Mouse (Mus musculus) hindbrain, embryonic 10.5 days (tissue): ENCODE data around the gene Nrm. TPM values are rescaled to one million over a fixed set of nuclear protein-coding genes. Genes with fewer than 3 reads are reported as not detected.

ENCODE experiments used
- DNase-seq: peaks from one replicate; pipeline ENCODE4 v3.0.0-alpha.2; 2017; ENCODE audit warnings: low spot score
- H3K27ac ChIP-seq: fragments of 300-500 bp; sonication (generic); 2 replicates; pipeline ENCODE4 v1.5.1; 2016; ENCODE audit warnings: mild to moderate bottlenecking, moderate library complexity
- H3K27me3 ChIP-seq: fragments of 300-500 bp; sonication (generic); 2 replicates; pipeline ENCODE4 v1.6.1; 2016; ENCODE audit warnings: mild to moderate bottlenecking; ENCODE audit not compliant: poor library complexity, insufficient read depth, severe bottlenecking
- H3K36me3 ChIP-seq: fragments of 300-500 bp; sonication (generic); 2 replicates; pipeline ENCODE4 v1.6.1; 2016; ENCODE audit warnings: mild to moderate bottlenecking, moderate library complexity
- H3K4me1 ChIP-seq: fragments of 300-500 bp; sonication (generic); replicated peaks from 2 replicates; pipeline ENCODE4 v1.6.1; 2016; ENCODE audit warnings: mild to moderate bottlenecking
- H3K4me3 ChIP-seq: fragments of 300-500 bp; sonication (generic); 2 replicates; pipeline ENCODE4 v1.5.1; 2016; ENCODE audit warnings: mild to moderate bottlenecking, moderate library complexity
- H3K9me3 ChIP-seq: fragments of 300-500 bp; sonication (generic); 2 replicates; pipeline ENCODE4 v1.6.1; 2016; ENCODE audit warnings: mild to moderate bottlenecking, moderate library complexity
- WGBS: fragments of 180-500 bp; shearing (Covaris S2); methylation state at CpG from one replicate; pipeline ENCODE4 v1.1.7; 2016; 5-methylcytosine and 5-hydroxymethylcytosine counted together
- polyA plus RNA-seq: library from polyadenylated mRNA; unstranded; fragments of >200 nt; fragmentation: Nextera tagmentation; extraction: Ambion mirVana; gene quantifications from 2 replicates; pipeline ENCODE4 v1.2.1, GENCODE M21; 2016

Nrm gene
- polyA plus RNA-seq, 1 experiment from 2014 or later, result 70.1 TPM

DNA sequence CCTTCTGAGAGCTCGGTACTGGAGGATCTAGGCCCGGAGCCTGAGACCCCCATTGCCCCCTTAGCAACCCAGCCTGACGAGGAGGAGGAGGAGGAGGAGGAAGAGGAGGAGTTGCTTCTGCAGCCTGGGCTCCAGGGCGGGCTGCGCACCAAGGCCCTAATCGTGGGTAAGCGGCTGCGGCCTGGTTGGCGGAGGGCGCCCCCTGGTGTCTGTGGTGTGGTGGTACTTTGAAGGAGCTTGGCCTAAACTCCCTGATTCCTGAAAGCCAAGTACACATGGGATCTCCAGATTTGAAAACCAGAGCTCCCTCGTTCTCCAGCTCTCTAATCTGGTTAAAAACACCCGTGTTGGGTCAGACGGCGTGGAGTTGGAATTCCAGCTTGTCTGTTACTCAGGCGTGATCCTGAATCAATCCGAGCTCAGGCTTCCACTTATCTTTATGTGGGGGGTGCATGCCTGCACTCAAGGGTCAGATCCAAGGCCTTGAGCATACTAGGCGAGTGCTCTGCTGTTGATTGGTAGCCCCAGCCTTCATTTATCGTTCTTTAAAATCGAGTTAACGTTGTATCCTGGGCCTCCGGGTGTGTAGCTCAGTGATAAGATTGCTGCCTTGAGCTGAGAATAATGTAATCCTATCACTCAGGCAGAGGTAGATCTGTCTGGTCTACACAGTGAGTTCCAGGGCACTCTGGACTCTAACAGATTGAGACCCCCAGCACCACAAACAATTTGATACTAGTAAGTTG lies 12.8 kb downstream of the Nrm start:
- peak overlapping the region; percentile 33; the same call in 1 of the 2 replicates for H3K4me3 ChIP-seq

GRCm38 (mm10) chr17:35874721-35875120 lies 13.6 kb downstream of the Nrm start:
- DNase-seq, result no peak
- peaks cover 35% of the 10 kb centered on the region for H3K4me1 ChIP-seq
- peaks cover 7% of the 10 kb centered on the region; the same call in 1 of the 2 replicates for H3K9me3 ChIP-seq
- no peak overlapping the region for H3K4me3 ChIP-seq
- H3K27me3 ChIP-seq, result no peaks in the 10 kb centered on the region
- WGBS, result 94% methylated on average over 6 of the region's 6 CpGs
- H3K36me3 ChIP-seq, result peaks cover 73% of the 10 kb centered on the region
- no peak overlapping the region for H3K27ac ChIP-seq

More for the DNA sequence above, 12.8 kb downstream of the Nrm start:
- no peaks in the 10 kb centered on the region for H3K27me3 ChIP-seq
- 31% methylated on average over 21 of the region's 21 CpGs for WGBS
- H3K36me3 ChIP-seq, result peaks cover 73% of the 10 kb centered on the region
- peaks cover 7% of the 10 kb centered on the region; the same call in 1 of the 2 replicates for H3K9me3 ChIP-seq
- H3K4me1 ChIP-seq, result peaks cover 39% of the 10 kb centered on the region
- peak overlapping the region; percentile 26; the same call in 1 of the 2 replicates for H3K27ac ChIP-seq
- peak; percentile 87 for DNase-seq

- H3K36me3 ChIP-seq, result peaks cover 66% of the 10 kb centered on the region
- H3K4me3 ChIP-seq, result peak within 1 kb of the TSS; percentile 97
- H3K4me1 ChIP-seq, result peaks cover 20% of the 10 kb centered on the region
- H3K9me3 ChIP-seq, result no peaks in the 10 kb centered on the region
- 6% methylated on average over 66 of the region's 66 CpGs for WGBS
- peak within 1 kb of the TSS; percentile 89 for H3K27ac ChIP-seq
- DNase-seq, result peak; percentile 97
- no peaks in the 10 kb centered on the region for H3K27me3 ChIP-seq
Measured at GRCm38 (mm10) chr17:35879245-35880057, 18.3 kb downstream of the Nrm start, which contains the start of gene Dhx16. Gene Dhx16, plus strand, starts transcription at chr17:35879819.

DNA sequence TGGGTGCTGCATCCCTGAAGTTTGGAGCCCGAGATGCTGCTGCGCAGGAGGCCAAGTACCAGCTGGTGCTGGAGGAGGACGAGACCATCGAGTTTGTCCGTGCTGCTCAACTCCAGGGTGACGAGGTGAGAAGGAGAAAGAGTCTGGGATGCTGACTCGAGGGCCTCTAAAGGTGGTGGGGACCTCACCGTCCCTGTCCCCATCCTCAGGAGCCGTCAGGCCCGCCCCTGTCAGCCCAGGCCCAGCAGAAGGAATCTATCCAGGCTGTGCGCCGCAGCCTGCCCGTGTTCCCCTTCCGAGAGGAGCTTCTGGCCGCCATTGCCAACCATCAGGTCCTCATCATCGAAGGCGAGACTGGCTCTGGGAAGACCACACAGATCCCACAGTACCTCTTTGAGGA lies 21.8 kb downstream of the Nrm start:
- Histone ChIP-seq H3K27me3 (no peaks in the 10 kb centered on the region), H3K9me3 (no peaks in the 10 kb centered on the region), H3K4me1 (peaks cover 20% of the 10 kb centered on the region), H3K4me3 (no peak overlapping the region), H3K36me3 (peaks cover 72% of the 10 kb centered on the region), H3K27ac (no peak overlapping the region)
- no peak for DNase-seq
- 93% methylated on average over 17 of the region's 17 CpGs for WGBS

DNA sequence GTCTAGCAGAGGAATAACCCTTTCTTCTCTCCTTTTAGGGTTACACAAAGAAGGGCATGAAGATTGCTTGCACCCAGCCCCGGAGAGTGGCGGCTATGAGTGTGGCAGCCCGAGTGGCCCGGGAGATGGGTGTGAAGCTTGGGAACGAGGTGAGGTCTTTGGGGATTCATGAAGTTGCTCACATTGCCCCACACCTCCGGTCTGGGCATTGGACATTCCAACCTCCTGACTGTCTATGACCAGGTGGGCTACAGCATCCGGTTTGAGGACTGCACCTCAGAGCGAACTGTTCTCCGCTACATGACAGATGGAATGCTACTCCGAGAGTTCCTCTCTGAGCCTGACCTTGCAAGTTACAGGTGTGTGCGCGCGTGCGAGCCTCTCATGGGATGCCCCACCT lies 22.7 kb downstream of the Nrm start:
- Histone ChIP-seq H3K36me3 (peaks cover 78% of the 10 kb centered on the region), H3K4me3 (no peak overlapping the region), H3K9me3 (no peaks in the 10 kb centered on the region), H3K4me1 (peaks cover 20% of the 10 kb centered on the region), H3K27me3 (no peaks in the 10 kb centered on the region), H3K27ac (no peak overlapping the region)
- DNase-seq, result no peak
- 95% methylated on average over 14 of the region's 14 CpGs for WGBS

DNA sequence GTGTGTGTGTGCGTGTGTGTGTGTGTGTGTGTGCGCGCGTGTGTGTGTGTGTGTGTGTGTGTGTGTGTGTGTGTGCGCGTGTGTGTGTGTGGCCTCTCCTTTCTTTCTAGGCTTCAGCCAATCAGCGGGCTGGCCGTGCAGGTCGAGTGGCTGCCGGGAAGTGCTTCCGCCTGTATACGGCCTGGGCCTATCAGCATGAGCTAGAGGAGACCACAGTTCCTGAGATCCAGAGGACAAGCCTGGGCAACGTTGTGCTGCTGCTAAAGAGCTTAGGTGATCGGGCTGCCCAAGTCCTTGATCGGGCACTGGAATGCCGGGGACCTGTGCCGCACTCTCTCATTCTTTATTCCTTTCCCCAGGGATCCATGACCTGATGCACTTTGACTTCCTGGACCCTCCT lies 26.6 kb downstream of the Nrm start:
- 93% methylated on average over 13 of the region's 17 CpGs for WGBS

GRCm38 (mm10) chr17:35896781-35897643 lies 35.9 kb downstream of the Nrm start, which contains the start of gene 2310061I04Rik:
Gene 2310061I04Rik, minus strand, starts transcription at chr17:35897431.
- H3K4me1 ChIP-seq, result peaks cover 31% of the 10 kb centered on the region
- H3K27ac ChIP-seq, result peak within 1 kb of the TSS; percentile 98
- peaks cover 80% of the 10 kb centered on the region for H3K36me3 ChIP-seq
- peak; percentile 91 for DNase-seq
- H3K4me3 ChIP-seq, result peak within 1 kb of the TSS; percentile 91
- H3K27me3 ChIP-seq, result no peaks in the 10 kb centered on the region
- WGBS, result under 1% methylated on average over 86 of the region's 86 CpGs
- H3K9me3 ChIP-seq, result no peaks in the 10 kb centered on the region

More for the DNA sequence above, 26.6 kb downstream of the Nrm start:
- no peaks in the 10 kb centered on the region for H3K27me3 ChIP-seq
- no peak for DNase-seq
- H3K4me1 ChIP-seq, result no peaks in the 10 kb centered on the region
- H3K36me3 ChIP-seq, result peaks cover 100% of the 10 kb centered on the region
- no peaks in the 10 kb centered on the region for H3K9me3 ChIP-seq
- H3K4me3 ChIP-seq, result no peak overlapping the region
- H3K27ac ChIP-seq, result no peak overlapping the region

GRCm38 (mm10) chr17:35897644-35898573 lies 36.8 kb downstream of the Nrm start:
- Histone ChIP-seq H3K4me1 (peaks cover 31% of the 10 kb centered on the region), H3K36me3 (peaks cover 80% of the 10 kb centered on the region), H3K4me3 (peak overlapping the region; percentile 91), H3K27me3 (no peaks in the 10 kb centered on the region), H3K27ac (peak overlapping the region; percentile 98), H3K9me3 (no peaks in the 10 kb centered on the region)
- 45% methylated on average over 23 of the region's 23 CpGs for WGBS
- DNase-seq, result no peak

- no peaks in the 10 kb centered on the region for H3K9me3 ChIP-seq
- no peaks in the 10 kb centered on the region for H3K27me3 ChIP-seq
- peaks cover 82% of the 10 kb centered on the region for H3K36me3 ChIP-seq
- 94% methylated on average over 3 of the region's 3 CpGs for WGBS
- H3K4me3 ChIP-seq, result no peak overlapping the region
- H3K27ac ChIP-seq, result no peak overlapping the region
- DNase-seq, result no peak
- H3K4me1 ChIP-seq, result peaks cover 27% of the 10 kb centered on the region
Measured at GRCm38 (mm10) chr17:35900636-35901035, 39.5 kb downstream of the Nrm start.

DNA sequence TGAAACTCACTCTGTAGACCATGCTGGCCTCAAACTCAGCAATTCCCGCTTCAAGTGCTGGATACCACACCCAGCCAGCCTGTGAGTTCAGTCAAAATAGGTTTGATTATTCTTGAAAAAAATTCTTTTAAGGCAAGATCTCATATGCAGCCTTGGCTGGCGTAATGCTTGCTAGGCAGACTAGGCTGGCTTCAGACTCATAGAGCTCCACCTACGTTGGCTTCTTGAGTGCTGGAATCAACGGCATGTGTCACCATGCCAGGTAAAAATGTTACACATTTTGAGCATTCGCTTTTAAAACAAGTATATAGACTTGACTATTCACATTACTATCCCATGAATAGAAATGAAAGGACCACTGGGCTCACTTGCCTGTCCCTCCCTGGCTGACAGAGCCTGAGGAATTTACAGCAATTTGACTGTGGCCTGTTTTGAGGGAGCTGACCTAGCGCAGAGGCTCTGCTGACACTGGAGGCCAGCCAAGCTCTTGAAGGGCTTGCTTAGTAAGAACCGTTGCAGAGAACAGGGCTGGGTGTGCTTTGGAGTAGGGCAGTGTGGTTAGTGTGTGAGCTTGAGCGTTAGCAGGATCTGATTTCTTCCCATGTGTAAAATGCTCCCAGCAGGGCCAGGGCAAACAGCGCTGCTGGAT lies 42.3 kb downstream of the Nrm start:
- Histone ChIP-seq H3K36me3 (peaks cover 100% of the 10 kb centered on the region), H3K27ac (no peak overlapping the region), H3K9me3 (no peaks in the 10 kb centered on the region), H3K27me3 (no peaks in the 10 kb centered on the region), H3K4me1 (peaks cover 6% of the 10 kb centered on the region), H3K4me3 (no peak overlapping the region)
- no peak for DNase-seq
- 92% methylated on average over 9 of the region's 9 CpGs for WGBS

- Histone ChIP-seq H3K36me3 (peaks cover 99% of the 10 kb centered on the region), H3K4me1 (peaks cover 11% of the 10 kb centered on the region), H3K4me3 (no peak overlapping the region), H3K27me3 (no peaks in the 10 kb centered on the region), H3K9me3 (no peaks in the 10 kb centered on the region), H3K27ac (no peak overlapping the region)
- WGBS, result 88% methylated on average over 4 of the region's 4 CpGs
- DNase-seq, result no peak
Measured at GRCm38 (mm10) chr17:35903992-35904355, 42.9 kb downstream of the Nrm start.
